Mouse (Mus musculus) cerebellum, adult 2 months (tissue): Measurements from ENCODE around the gene Pax3. TPM values are rescaled to one million over a fixed set of nuclear protein-coding genes. Genes with fewer than 3 reads are reported as not detected.

ENCODE experiments used
- DNase-seq, 2 experiments: peaks; one replicate each; pipeline ENCODE4 v3.0.0; 2021
- H3K27ac ChIP-seq: fragments of 200-500 bp; 2 replicates; pipeline ENCODE4 v1.5.1; 2012; ENCODE audit warnings: low read length, control low read depth, inconsistent platforms; ENCODE audit not compliant: insufficient read depth
- H3K27me3 ChIP-seq: fragments of 200-500 bp; 2 replicates; pipeline ENCODE4 v1.6.1; 2012; ENCODE audit warnings: inconsistent platforms, mild to moderate bottlenecking, low read length, moderate library complexity; ENCODE audit not compliant: control insufficient read depth, insufficient read depth
- H3K4me1 ChIP-seq: fragments of 200-500 bp; 2 replicates; pipeline ENCODE4 v1.6.1; 2011; ENCODE audit warnings: low read length; ENCODE audit not compliant: control insufficient read depth, insufficient read depth
- H3K4me3 ChIP-seq: fragments of 200-500 bp; replicated peaks from 2 replicates; pipeline ENCODE3; 2011; ENCODE audit warnings: mild to moderate bottlenecking, low read depth, low read length, control low read depth; ENCODE audit not compliant: insufficient read depth
- CTCF ChIP-seq: fragments of 200-500 bp; IDR thresholded peaks from 2 replicates; pipeline ENCODE4 v1.5.1; 2011; ENCODE audit warnings: low read depth, mild to moderate bottlenecking, control low read depth, low read length, moderate library complexity, borderline replicate concordance; ENCODE audit not compliant: insufficient read depth
- POLR2A ChIP-seq: fragments of 200-500 bp; IDR thresholded peaks from 2 replicates; pipeline ENCODE4 v1.6.1; 2011; ENCODE audit warnings: low read length, control low read depth, borderline replicate concordance; ENCODE audit not compliant: insufficient read depth
- WGBS: fragments of 180-500 bp; shearing (Covaris S2); methylation state at CpG from one replicate; pipeline ENCODE4 v1.1.7; 2018; 5-methylcytosine and 5-hydroxymethylcytosine counted together
- polyA plus RNA-seq: library from polyadenylated mRNA; depleted of rRNA; stranded (reverse); fragments of >200 nt; gene quantifications from 2 replicates; pipeline ENCODE4 v1.2.3, GENCODE M21; 2012

Pax3 gene
- polyA plus RNA-seq, 1 experiment = 3.3 TPM

- no peaks in the 10 kb centered on the region for H3K27me3 ChIP-seq
- WGBS = 53% methylated on average over 6 of the region's 6 CpGs
- no peak for DNase-seq
- no peaks in the 10 kb centered on the region for H3K4me1 ChIP-seq
- H3K4me3 ChIP-seq = no peak overlapping the region
- H3K27ac ChIP-seq = no peak overlapping the region
- TF ChIP-seq CTCF (no peak), POLR2A (no peak)
Measured at GRCm38 (mm10) chr1:78157930-78158329, 39.0 kb downstream of the Pax3 start.

GRCm38 (mm10) chr1:78155796-78156195, 41.1 kb downstream of the Pax3 start:
- Histone ChIP-seq H3K4me1 (no peaks in the 10 kb centered on the region), H3K27ac (no peak overlapping the region), H3K4me3 (no peak overlapping the region), H3K27me3 (no peaks in the 10 kb centered on the region)
- TF ChIP-seq POLR2A (no peak), CTCF (no peak)
- no peak for DNase-seq
- WGBS = 75% methylated on average over 4 of the region's 4 CpGs

GRCm38 (mm10) chr1:78148011-78148623, 48.8 kb downstream of the Pax3 start:
- Histone ChIP-seq H3K27me3 (no peaks in the 10 kb centered on the region; the same call in 1 of the 2 replicates), H3K27ac (no peak overlapping the region), H3K4me1 (no peaks in the 10 kb centered on the region), H3K4me3 (no peak overlapping the region)
- DNase-seq = no peak
- TF ChIP-seq CTCF (no peak), POLR2A (no peak)
- 10% methylated on average over 2 of the region's 2 CpGs for WGBS

- TF ChIP-seq POLR2A = no peak
- no peak for TF ChIP-seq CTCF
- WGBS = 87% methylated on average over 6 of the region's 6 CpGs
- no peak overlapping the region for H3K27ac ChIP-seq
- no peak overlapping the region for H3K4me3 ChIP-seq
- no peak for DNase-seq
- H3K27me3 ChIP-seq = peaks cover 3% of the 10 kb centered on the region; the same call in 1 of the 2 replicates
- no peaks in the 10 kb centered on the region for H3K4me1 ChIP-seq
Measured at GRCm38 (mm10) chr1:78143403-78143802, 53.5 kb downstream of the Pax3 start.

GRCm38 (mm10) chr1:78142912-78143311, 54.0 kb downstream of the Pax3 start:
- Histone ChIP-seq H3K27me3 (peaks cover 3% of the 10 kb centered on the region; the same call in 1 of the 2 replicates), H3K27ac (no peak overlapping the region), H3K4me3 (no peak overlapping the region), H3K4me1 (no peaks in the 10 kb centered on the region)
- 73% methylated on average over 6 of the region's 6 CpGs for WGBS
- TF ChIP-seq POLR2A = no peak
- TF ChIP-seq CTCF = no peak
- no peak for DNase-seq

GRCm38 (mm10) chr1:78141741-78142501, 55.0 kb downstream of the Pax3 start:
- H3K4me1 ChIP-seq = no peaks in the 10 kb centered on the region
- H3K27ac ChIP-seq = no peak overlapping the region
- H3K4me3 ChIP-seq = no peak overlapping the region
- TF ChIP-seq POLR2A (no peak), CTCF (no peak)
- DNase-seq = no peak
- WGBS = 24% methylated on average over 9 of the region's 9 CpGs
- peaks cover 3% of the 10 kb centered on the region; the same call in 1 of the 2 replicates for H3K27me3 ChIP-seq

- H3K27me3 ChIP-seq = peaks cover 3% of the 10 kb centered on the region; the same call in 1 of the 2 replicates
- 10% methylated on average over 7 of the region's 7 CpGs for WGBS
Measured at GRCm38 (mm10) chr1:78141314-78141713, 55.6 kb downstream of the Pax3 start.

More at GRCm38 (mm10) chr1:78141314-78141713, 55.6 kb downstream of the Pax3 start:
- no peak for DNase-seq
- Histone ChIP-seq H3K4me3 (no peak overlapping the region), H3K4me1 (no peaks in the 10 kb centered on the region), H3K27ac (no peak overlapping the region)
- no peak for TF ChIP-seq CTCF
- TF ChIP-seq POLR2A = no peak
